Mouse (Mus musculus): ENCODE results near the gene Lmbrd2.

GRCm38 (mm10) chr15:9118852-9119251 lies 21.5 kb upstream of the Lmbrd2 start:
- no peak for TF ChIP-seq CTCF (IDR thresholded peaks at IDR 0.05; ENCODE audit: borderline replicate concordance, insufficient read depth, low read length)
- no peak for TF ChIP-seq POLR2A (IDR thresholded peaks at IDR 0.05; ENCODE audit: low read depth, low read length)
